Comparison of ENCODE assay signal across 22 mouse cellular contexts in genomic region chr1:183949205-183949604, GRCm38 (mm10).
DNase-seq lines count a peak whose midpoint lies in the region; ATAC-seq and TF ChIP-seq lines count a peak whose summit lies in the region.
"Had no signal": no experiment of that assay in that cellular context is flagged by ENCODE, and none has a peak within 500 bp of the region (broad histone marks: within the 10 kb centered on the region; RNA-seq: fewer than 3 reads in every experiment).

No protein-coding gene starts in this region.

- H3K4me2 ChIP-seq in hindbrain, embryonic 11.5 days (replicated peaks; ENCODE audit: low read depth, low read length): no peak overlapping the region
- no peak overlapping the region for H3K4me2 ChIP-seq in hindbrain, embryonic 12.5 days (replicated peaks)
- no peak overlapping the region for H3K4me2 ChIP-seq in lung, postnatal 0 days (replicated peaks; ENCODE audit: low read depth, low read length)
- H3K4me2 ChIP-seq: embryonic facial prominence, embryonic 12.5 days; forebrain, embryonic 13.5 days; heart, embryonic 15.5 days; midbrain, embryonic 11.5 days; neural tube, embryonic 13.5 days had no signal

- no peak overlapping the region for H3K27ac ChIP-seq in hindbrain, embryonic 11.5 days (ENCODE audit: low read depth, low read length)
- H3K27ac ChIP-seq in hindbrain, embryonic 12.5 days: no peak overlapping the region
- no peak overlapping the region for H3K27ac ChIP-seq in lung, postnatal 0 days (ENCODE audit: low read length)
- H3K27ac ChIP-seq: embryonic facial prominence, embryonic 12.5 days; forebrain, embryonic 13.5 days; heart, embryonic 15.5 days; neural tube, embryonic 13.5 days had no signal

- WGBS in hindbrain, embryonic 11.5 days: 89% methylated on average over 4 of the region's 4 CpGs
- 91% methylated on average over 4 of the region's 4 CpGs for WGBS in hindbrain, embryonic 12.5 days
- 53% methylated on average over 4 of the region's 4 CpGs for WGBS in lung, postnatal 0 days

- no peaks in the 10 kb centered on the region for H3K36me3 ChIP-seq in hindbrain, embryonic 11.5 days (ENCODE audit: control insufficient read depth, insufficient read depth, low read length)
- no peaks in the 10 kb centered on the region for H3K36me3 ChIP-seq in hindbrain, embryonic 12.5 days
- H3K36me3 ChIP-seq in lung, postnatal 0 days (ENCODE audit: insufficient read depth, low read length): no peaks in the 10 kb centered on the region
- H3K36me3 ChIP-seq: embryonic facial prominence, embryonic 12.5 days; G1E; heart, embryonic 15.5 days; neural tube, embryonic 13.5 days had no signal

- no peaks in the 10 kb centered on the region for H3K4me1 ChIP-seq in hindbrain, embryonic 11.5 days (replicated peaks; ENCODE audit: control insufficient read depth, insufficient read depth, low read length)
- H3K4me1 ChIP-seq in hindbrain, embryonic 12.5 days: no peaks in the 10 kb centered on the region
- H3K4me1 ChIP-seq in lung, postnatal 0 days (ENCODE audit: insufficient read depth, low read depth, low read length): no peaks in the 10 kb centered on the region
- H3K4me1 ChIP-seq: embryonic facial prominence, embryonic 12.5 days; forebrain, embryonic 13.5 days; neural tube, embryonic 13.5 days had no signal

- DNase-seq in hindbrain, embryonic 11.5 days (ENCODE audit: low spot score): peak; percentile 6
- DNase-seq in lung, postnatal 0 days (ENCODE audit: low spot score): no peak
- DNase-seq in lung, postnatal 14 days: no peak
- no peak for DNase-seq in brain, embryonic 14.5 days (ENCODE audit: low read depth)
- no peak for DNase-seq in gastrocnemius, adult 8-10 months (ENCODE audit: low spot score in 2 of 2)
- no peak for DNase-seq in adrenal gland, adult 18-20 months (ENCODE audit: low spot score in 2 of 2)
- DNase-seq: cerebellum, adult 8-10 months; kidney, adult 9 months; liver; lung, postnatal 4 days; right cerebral cortex, adult 18-20 months; thymus, postnatal 36 days had no signal

- TF ChIP-seq CTCF in lung, postnatal 0 days (IDR thresholded peaks at IDR 0.05): peak; percentile 49
- TF ChIP-seq CTCF in brain, embryonic 14.5 days (IDR thresholded peaks at IDR 0.05; ENCODE audit: borderline replicate concordance, extremely low read depth, insufficient read depth, insufficient read length): peak; percentile 20; the same call in 1 of the 2 replicates

- H3K27me3 ChIP-seq in hindbrain, embryonic 11.5 days (ENCODE audit: control insufficient read depth, insufficient read depth, low read length): no peaks in the 10 kb centered on the region
- H3K27me3 ChIP-seq in hindbrain, embryonic 12.5 days: no peaks in the 10 kb centered on the region
- H3K27me3 ChIP-seq in lung, postnatal 0 days (replicated peaks; ENCODE audit: insufficient read depth, low read length): no peaks in the 10 kb centered on the region
- H3K27me3 ChIP-seq: embryonic facial prominence, embryonic 12.5 days; forebrain, embryonic 13.5 days; heart, embryonic 15.5 days; neural tube, embryonic 13.5 days had no signal

- H3K4me3 ChIP-seq in hindbrain, embryonic 11.5 days (ENCODE audit: low read depth, low read length): no peak overlapping the region
- no peak overlapping the region for H3K4me3 ChIP-seq in hindbrain, embryonic 12.5 days
- H3K4me3 ChIP-seq in lung, postnatal 0 days (ENCODE audit: low read depth, low read length): no peak overlapping the region
- H3K4me3 ChIP-seq: embryonic facial prominence, embryonic 12.5 days; erythroblast, embryonic 14.5 days; forebrain, embryonic 13.5 days; heart, embryonic 15.5 days; neural tube, embryonic 13.5 days had no signal

- no peak for TF ChIP-seq EP300 in lung, postnatal 0 days (IDR thresholded peaks at IDR 0.05)

- TF ChIP-seq POLR2A in brain, embryonic 14.5 days (IDR thresholded peaks at IDR 0.05; ENCODE audit: borderline replicate concordance, extremely low read depth, insufficient read depth, insufficient read length, poor library complexity, severe bottlenecking): no peak

- no peaks in the 10 kb centered on the region for H3K9me3 ChIP-seq in hindbrain, embryonic 11.5 days (ENCODE audit: control insufficient read depth, low read length)
- no peaks in the 10 kb centered on the region for H3K9me3 ChIP-seq in hindbrain, embryonic 12.5 days (replicated peaks)
- no peaks in the 10 kb centered on the region for H3K9me3 ChIP-seq in lung, postnatal 0 days (ENCODE audit: low read length)
- H3K9me3 ChIP-seq: embryonic facial prominence, embryonic 12.5 days; forebrain, embryonic 13.5 days; heart, embryonic 15.5 days; neural tube, embryonic 13.5 days had no signal

- no peak for ATAC-seq in hindbrain, embryonic 11.5 days (ENCODE audit: low FRiP score)
- no peak for ATAC-seq in hindbrain, embryonic 12.5 days (ENCODE audit: low FRiP score)
- ATAC-seq in lung, postnatal 0 days: no peak
- peak; percentile 50; the same call in 1 of the 2 replicates for ATAC-seq in megakaryocyte-erythroid progenitor cell, adult 5-6 weeks (replicated peaks; ENCODE audit: low FRiP score, low TSS enrichment, poor library complexity, severe bottlenecking)
- ATAC-seq: forebrain, embryonic 13.5 days; inflammation-experienced regulatory T-cells, adult 6 months had no signal

- H3K9ac ChIP-seq in hindbrain, embryonic 11.5 days (ENCODE audit: low read depth, low read length): no peak overlapping the region
- no peak overlapping the region for H3K9ac ChIP-seq in hindbrain, embryonic 12.5 days
- no peak overlapping the region for H3K9ac ChIP-seq in lung, postnatal 0 days (replicated peaks; ENCODE audit: low read depth)
- H3K9ac ChIP-seq: embryonic facial prominence, embryonic 12.5 days; forebrain, embryonic 13.5 days; heart, embryonic 15.5 days; neural tube, embryonic 13.5 days had no signal
